ENCODE assay signal across 18 mouse cellular contexts in genomic region chr10:109479941-109480340, GRCm38 (mm10).
A peak's percentile ranks its signal among the peaks of the same experiment; 100 is the strongest.
DNase-seq lines count a peak whose midpoint lies in the region.
"Had no signal": no experiment of that assay in that cellular context is flagged by ENCODE, and none has a peak within 500 bp of the region (broad histone marks: within the 10 kb centered on the region; RNA-seq: fewer than 3 reads in every experiment).

No protein-coding gene starts in this region.

- intact Hi-C loops in heart, postnatal 14 days (cut with DNase I) = no loop called here

- peak; percentile 75 for DNase-seq in heart, adult 11 months
- no peak for DNase-seq in heart, postnatal 14 days
- peak; percentile 80 for DNase-seq in brain, adult 2 months (ENCODE audit: low read depth, low spot score)
- DNase-seq in cerebellum, adult 18-20 months = peak; percentile 23 to 29
- peak; percentile 17 to 27 for DNase-seq in cerebellum, postnatal 14 days
- no peak for DNase-seq in urinary bladder, postnatal 10 days (ENCODE audit: low spot score)
- DNase-seq in retina, postnatal 1 day = no peak
- DNase-seq: adrenal gland, adult 8-10 months; forebrain, postnatal 0 days; gastrocnemius, postnatal 14 days; heart, adult 18-20 months; kidney, adult 2 months; kidney, postnatal 10 days; layer of hippocampus, postnatal 36 days; lung, adult 2 months; lung, postnatal 14 days; right cerebral cortex, postnatal 4 days; thymus, postnatal 25 days had no signal

Comparison
In these comparisons a context has a peak if more than half of its experiments do, and no peak if none do; other contexts are left out.
1. DNase-seq: peak in heart, adult 11 months (single experiment), brain, adult 2 months (single experiment), cerebellum, adult 18-20 months (2 of 2) and cerebellum, postnatal 14 days (2 of 2); none in heart, postnatal 14 days (0 of 2), urinary bladder, postnatal 10 days (single experiment) and retina, postnatal 1 day (single experiment).